Mouse (Mus musculus) left cerebral cortex, adult 18-20 months (tissue): ENCODE results near the gene Trim14. TPM values are rescaled to one million over a fixed set of nuclear protein-coding genes. Genes with fewer than 3 reads are reported as not detected.

Source experiments
- DNase-seq, 2 experiments: peaks; one replicate each; pipeline ENCODE4 v3.0.0; 2021 to 2022; ENCODE audit warnings: low spot score in 2 of 2, mixed read lengths in 1 of 2
- total RNA-seq, 2 experiments: library from RNA; stranded (reverse); gene quantifications; 2 replicates each; pipeline ENCODE4 v1.2.3; 2021

The Trim14 gene
- total RNA-seq, 2 experiments from 2014 or later: 0.74 to 1.3 TPM

DNA sequence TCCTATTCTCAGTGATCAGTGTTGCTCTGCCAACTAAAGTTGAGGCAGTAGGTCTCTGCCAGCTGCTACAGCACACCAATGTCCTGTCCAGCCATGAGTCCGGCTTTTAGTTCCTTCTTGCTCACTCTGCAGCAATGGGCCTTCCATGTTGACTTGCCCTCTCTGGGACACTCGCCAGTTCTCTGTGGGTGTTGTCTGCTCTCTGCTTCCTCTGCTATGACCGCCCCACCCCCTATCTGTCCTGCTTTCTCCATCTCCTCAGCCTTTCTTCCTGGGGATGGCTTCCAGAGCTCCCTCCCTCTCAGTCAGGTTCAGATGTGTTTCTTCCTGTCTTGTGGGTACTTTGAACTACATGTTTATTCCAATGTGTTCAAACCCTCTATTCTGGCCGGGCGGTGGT is 48.6 kb downstream of the Trim14 start:
- DNase-seq: no peak

DNA sequence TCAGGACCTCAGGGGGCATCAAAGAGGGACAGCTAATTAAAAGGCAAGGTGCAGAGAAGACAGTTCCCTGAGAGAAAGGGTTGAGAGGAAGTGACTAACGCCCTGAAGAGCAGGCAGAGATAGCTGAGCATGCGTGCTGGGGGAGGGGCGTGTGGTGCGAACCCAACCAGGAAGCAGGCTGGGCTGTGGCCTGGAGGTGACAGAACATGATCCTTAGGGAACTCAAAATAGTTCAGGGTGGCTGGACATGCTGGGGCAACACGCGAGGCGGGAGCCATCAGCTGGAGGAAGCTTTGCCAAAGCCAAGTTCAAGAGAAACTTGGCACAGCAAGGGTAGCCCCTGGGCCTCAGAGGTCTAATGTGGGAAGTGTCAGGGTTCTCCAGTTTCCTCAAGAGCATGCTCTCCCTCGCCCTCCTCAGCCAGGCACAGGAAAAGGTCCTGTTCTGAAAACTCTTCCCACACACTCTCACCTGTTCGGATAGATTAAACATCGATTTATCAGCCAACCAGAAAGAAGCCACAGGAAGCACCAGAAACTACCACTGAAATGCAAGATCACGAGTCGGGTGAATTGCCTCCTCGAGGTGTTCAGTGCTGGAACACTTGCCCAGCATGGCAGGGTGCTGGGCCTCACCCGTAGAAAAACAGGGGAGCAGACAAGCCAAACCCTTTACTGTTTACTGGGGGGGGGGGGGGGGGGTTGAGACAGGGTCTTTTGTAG is 50.1 kb downstream of the Trim14 start:
- peak in 1 of 2 experiments; percentile 33 for DNase-seq

DNA sequence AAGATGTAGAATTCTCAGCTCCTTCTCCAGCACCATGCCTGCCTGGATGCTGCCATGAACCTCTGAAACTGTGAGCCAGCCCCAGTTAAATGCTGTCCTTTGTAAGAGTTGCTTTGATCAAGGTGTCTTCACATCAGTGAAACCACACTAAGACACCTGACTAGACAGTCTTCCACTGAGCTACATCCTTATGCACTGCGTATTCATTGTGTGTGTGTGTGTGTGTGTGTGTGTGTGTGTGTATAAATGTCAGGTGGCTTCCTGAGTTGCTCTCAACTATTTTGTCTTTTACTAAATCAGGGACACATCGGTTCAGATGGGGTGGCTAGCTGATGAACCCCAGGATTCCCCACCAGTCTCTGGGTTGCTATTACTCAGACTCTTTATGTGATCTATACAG is 56.9 kb downstream of the Trim14 start:
- no peak for DNase-seq

DNA sequence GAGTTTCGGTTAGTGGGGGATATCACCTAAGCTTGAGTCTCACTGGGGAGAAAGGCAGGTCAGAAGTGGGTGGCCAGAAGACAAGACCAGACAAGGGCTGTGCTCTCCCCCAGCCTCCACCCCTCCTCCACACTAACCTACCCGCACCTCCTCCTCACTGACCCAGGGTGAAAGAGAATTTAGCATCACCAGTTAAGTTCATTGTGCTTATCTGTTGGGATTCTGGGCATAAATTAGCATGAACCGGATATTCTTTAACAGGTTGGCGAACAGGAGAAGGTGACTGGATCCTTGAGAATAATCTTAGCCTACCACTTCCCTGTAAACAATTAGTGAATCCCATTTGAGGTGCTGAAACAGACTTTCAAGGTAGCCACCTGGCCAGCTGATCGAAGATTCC is 60.8 kb downstream of the Trim14 start:
- DNase-seq: no peak

GRCm38 (mm10) chr4:46465740-46466139 is 70.2 kb downstream of the Trim14 start:
- DNase-seq: no peak

DNA sequence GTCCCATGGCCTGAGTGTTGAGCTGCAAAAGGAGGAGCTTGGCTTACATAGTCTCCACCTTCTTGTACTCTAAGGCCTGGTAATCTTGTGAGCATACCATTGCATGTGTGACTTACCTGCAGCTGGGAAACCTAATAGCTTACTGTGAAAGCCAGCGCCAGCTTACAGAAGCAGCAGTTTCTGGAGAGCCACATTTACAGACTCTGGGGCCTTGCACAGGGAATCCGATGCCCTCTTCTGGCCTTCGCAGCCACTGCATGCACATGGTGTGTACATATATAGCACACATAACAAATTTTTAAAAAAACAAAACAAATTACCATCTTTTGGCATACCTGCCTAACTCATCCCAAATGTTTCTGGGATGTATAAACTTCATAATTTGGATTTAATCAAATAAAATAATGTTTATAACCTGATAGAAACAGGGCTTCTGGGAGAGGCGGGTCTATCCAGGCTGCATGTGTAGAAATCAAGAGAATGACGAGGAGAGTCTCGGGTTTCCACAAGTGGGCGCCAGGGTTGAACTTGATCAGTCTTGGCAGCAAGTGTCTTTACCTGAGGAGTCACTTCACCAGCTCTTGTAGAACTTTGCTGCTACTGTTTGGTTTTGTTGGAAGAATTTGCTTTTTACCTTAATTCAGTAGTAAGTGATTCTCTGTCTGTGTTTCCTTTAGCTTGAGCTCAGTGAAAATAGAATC is 72.7 kb downstream of the Trim14 start:
- DNase-seq: peak in 1 of 2 experiments; percentile 13

GRCm38 (mm10) chr4:46458411-46458810 is 77.5 kb downstream of the Trim14 start:
- DNase-seq: no peak

GRCm38 (mm10) chr4:46457186-46457585 is 78.8 kb downstream of the Trim14 start:
- DNase-seq: no peak

DNA sequence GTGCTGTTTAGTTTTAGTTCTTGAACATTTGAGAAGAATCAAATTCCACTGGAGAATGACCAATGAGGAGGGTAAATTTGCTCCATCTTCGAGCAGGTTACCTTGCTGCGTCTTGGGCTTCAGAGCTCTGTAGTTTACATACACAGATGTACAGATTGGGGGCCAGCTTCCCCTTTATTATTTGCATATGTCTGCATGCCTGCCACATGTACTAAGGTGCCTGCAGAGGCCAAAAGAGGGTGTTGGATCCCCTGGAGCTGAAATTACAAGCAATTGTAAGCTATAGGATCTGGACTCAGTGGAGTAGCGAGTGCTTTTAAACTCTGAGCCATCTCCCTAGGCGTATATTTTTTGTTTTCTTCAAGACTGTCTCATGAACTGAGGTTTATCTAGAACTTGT is 79.2 kb downstream of the Trim14 start:
- DNase-seq: no peak

GRCm38 (mm10) chr4:46454097-46454864 is 81.7 kb downstream of the Trim14 start:
- no peak for DNase-seq

DNA sequence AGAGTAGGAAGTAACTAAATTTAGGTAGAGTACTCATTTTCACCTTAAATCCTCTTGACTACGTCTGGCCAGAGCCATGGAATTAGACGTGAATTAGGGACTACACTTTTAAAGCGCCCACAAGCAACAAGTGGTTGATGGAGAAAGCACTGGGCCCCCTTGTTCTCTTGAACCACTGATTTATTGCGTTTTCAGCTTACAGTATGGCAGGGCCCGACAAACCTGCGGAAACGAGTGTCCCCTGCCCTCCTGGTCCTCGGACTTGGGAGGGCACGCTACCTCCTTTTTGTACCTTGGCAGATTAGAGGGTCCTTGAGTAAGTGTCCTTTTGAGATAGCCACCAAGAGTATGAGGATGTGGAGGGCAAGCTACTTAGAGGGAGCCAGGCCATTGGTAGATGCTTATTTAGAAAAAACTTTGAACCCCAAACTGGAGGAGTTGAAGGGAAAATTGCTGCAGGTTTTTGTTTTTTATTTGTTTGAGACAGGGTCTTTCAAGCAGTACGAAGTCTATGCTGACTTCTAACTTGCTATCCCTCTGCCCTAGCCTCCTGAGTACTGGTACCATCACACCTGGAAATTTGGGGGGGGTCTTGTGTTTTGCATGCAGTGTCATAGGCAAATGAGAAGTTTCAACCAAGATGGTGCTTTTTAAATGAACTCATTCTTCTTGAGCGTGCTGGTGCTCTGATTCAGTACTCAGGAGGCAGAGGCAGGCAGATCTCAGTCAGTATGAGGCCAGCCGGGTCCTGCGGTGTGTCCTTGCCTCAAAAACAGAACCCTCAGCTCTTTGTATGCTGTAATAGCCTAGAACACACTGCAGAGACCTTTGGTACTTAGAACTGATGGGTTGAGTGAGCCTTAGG is 82.9 kb downstream of the Trim14 start:
- DNase-seq: no peak

GRCm38 (mm10) chr4:46452481-46452850 is 83.5 kb downstream of the Trim14 start:
- DNase-seq: peak; percentile 9 to 11

DNA sequence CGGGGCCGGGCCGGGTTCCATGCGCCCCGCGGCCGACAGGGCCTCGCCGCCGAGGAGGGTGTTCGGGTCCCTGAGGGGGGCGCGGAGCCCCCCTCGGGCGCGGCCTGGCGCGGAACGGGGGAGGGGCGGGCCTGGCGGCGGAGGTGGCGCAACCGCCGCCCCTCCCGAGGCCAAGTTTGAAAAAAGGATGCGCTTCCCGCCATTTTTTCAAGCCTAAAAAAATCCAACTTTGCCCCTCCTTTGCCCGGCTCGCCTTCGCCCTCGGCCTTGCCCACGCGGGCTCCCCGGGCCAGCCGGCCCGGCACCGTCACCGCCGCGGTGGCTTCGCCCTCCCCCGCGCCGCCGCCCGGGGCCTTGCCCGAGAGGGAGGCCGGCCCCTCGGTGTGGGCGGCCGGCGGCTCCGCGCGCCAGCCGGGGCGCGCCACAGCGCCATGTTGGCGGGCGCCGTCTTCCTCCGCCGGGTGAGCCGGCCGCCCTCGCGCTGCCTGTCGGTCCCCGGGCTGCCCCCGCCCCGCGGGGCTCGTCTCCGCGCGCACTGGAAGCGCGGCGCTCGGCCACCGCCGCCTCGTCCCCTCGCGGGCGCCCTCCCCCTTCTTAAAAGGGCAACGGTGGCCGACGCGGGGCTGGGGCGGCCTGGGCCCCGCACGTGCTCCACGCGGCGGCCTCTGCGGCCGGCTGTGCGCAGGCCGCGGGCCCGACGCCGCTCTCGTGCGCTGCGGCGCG is 84.0 kb downstream of the Trim14 start:
- DNase-seq: peak; percentile 50 to 74

DNA sequence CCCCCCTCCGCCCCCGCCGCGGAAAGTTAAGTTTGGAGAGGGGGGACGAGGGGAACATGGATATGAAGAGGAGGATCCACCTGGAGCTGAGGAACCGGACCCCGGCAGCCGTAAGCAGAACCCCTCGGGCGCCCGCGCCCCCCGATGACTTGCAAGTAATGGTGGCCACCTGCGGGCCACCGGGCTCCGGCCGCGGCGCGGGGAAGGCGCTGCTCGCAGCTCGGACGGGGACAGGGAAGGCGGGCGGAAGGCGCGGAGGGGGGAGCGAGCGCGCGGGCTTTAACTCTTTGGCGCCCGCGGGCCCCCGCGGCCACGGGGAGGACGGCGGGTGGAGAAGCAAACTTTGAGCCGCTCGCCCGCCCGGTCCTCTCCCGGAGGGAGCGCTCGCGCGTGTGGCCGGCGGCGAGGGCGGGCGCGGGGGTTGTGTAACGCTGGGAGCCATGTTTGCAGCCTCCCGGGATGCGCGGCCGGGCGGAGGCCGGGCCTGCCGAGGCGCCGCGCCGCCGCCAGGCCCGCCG is 84.6 kb downstream of the Trim14 start:
- DNase-seq: peak; percentile 54 to 72

- peak; percentile 89 to 93 for DNase-seq
Measured at GRCm38 (mm10) chr4:46450519-46451131, 85.3 kb downstream of the Trim14 start, which contains the start of gene Anp32b. TSS of gene Anp32b (plus strand) at chr4:46450902.

DNA sequence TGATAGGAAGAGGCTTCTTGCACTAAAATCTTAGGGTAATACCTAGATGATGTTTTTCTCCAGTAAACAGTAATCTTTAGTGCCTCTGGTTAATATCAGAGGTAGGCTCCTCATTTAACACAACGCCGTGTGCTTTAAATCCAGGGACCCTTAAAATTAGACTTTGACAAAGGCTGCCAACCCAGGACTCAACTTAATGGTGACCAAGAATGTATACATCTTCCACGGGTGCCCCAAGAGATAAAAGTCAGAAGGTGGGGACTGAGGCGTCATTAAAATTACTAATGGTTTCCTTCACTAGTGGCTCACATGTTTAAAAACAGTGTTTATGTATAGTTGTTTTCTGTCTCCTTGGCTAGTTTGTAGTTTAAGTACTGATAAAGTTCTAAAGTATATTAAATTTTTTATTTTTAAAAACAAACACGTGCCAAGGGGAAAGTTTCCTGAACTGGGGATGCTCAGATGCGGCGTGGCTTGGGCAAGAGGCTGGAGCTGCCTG is 85.9 kb downstream of the Trim14 start:
- no peak for DNase-seq

GRCm38 (mm10) chr4:46448886-46449285 is 87.1 kb downstream of the Trim14 start:
- no peak for DNase-seq

DNA sequence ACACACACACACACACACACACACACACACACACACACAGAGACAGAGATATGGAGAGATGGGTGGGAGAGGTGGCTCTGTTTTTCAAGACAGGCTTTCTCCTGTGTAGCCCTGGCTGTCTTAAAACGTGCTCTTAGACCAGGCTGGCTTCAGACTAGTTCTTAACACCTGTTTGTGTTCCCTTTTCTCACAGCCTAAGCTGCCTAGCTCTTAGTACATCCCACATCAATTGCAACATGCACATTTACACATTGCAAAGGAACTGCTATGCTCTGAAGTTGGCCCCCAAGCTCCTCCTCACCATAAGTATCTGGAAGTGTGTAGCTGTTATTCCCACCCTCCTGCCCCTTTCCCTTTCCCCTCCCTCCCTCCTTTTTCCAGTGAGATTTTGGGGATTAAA is 88.5 kb downstream of the Trim14 start:
- no peak for DNase-seq

- no peak for DNase-seq
Measured at GRCm38 (mm10) chr4:46445237-46445945, 90.5 kb downstream of the Trim14 start.
